Mouse (Mus musculus): ENCODE measurements at regions not wholly inside any gene's neighbourhood (a gene's known extent, or its start where the extent isn't known, plus 50 kb on each side); places are given as distances from the start of the nearest gene placed in this dataset.

- no peak for TF ChIP-seq CTCF (IDR thresholded peaks at IDR 0.05)
- no peak for TF ChIP-seq EP300 (IDR thresholded peaks at IDR 0.05)
Measured at GRCm38 (mm10) chr12:86816171-86816701, 68.4 kb downstream of the Irf2bpl start.
